Mouse (Mus musculus) CH12.LX (cell line): ENCODE measurements around the gene Nell1.

Source experiments
- CTCF ChIP-seq, 2 experiments: IDR thresholded peaks in 1 of 2; conservative IDR thresholded peaks in 1 of 2; 2 replicates each; pipeline ENCODE4 v1.5.1; 2011 to 2012; ENCODE audit warnings: low read depth in 2 of 2, low read length in 2 of 2, improper control_type of control experiment in 1 of 2, inconsistent platforms in 1 of 2, mild to moderate bottlenecking in 1 of 2, moderate library complexity in 1 of 2
- MEF2A ChIP-seq: IDR thresholded peaks from 2 replicates; pipeline ENCODE4 v1.6.1; 2014; ENCODE audit warnings: low read depth, mild to moderate bottlenecking, inconsistent platforms, low read length, improper control_type of control experiment, borderline replicate concordance
- NRF1 ChIP-seq: IDR thresholded peaks from 2 replicates; pipeline ENCODE4 v1.6.1; 2014; ENCODE audit warnings: low read depth, mild to moderate bottlenecking, inconsistent platforms, low read length, improper control_type of control experiment, moderate library complexity
- USF1 ChIP-seq: IDR thresholded peaks from 2 replicates; pipeline ENCODE4 v1.6.1; 2014; ENCODE audit warnings: low read depth, mild to moderate bottlenecking, inconsistent platforms, low read length, improper control_type of control experiment

GRCm38 (mm10) chr7:50781105-50781504 lies 806.4 kb downstream of the Nell1 start:
- TF ChIP-seq CTCF (conservative IDR thresholded peaks at IDR 0.05 in 1 of 2, IDR thresholded peaks at IDR 0.05 in 1 of 2; ENCODE audit: low read depth in 2 of 2, low read length in 2 of 2) = no peak
- no peak for TF ChIP-seq USF1
- no peak for TF ChIP-seq NRF1
- TF ChIP-seq MEF2A = no peak
